Mouse (Mus musculus) forebrain, embryonic 15.5 days (tissue): ENCODE results near the gene Mterf4. TPM values are rescaled to one million over a fixed set of nuclear protein-coding genes. Genes with fewer than 3 reads are reported as not detected.

Experiments
- ATAC-seq: fragments of 200-750 bp; cut with Nextera tagmentation; replicated peaks from 2 replicates; pipeline ENCODE4 v1.8.0; 2017; ENCODE audit warnings: mild to moderate bottlenecking, moderate TSS enrichment, moderate library complexity
- H3K27ac ChIP-seq: fragments of 300-500 bp; sonication (generic); replicated peaks from 2 replicates; pipeline ENCODE4 v1.5.1; 2015; ENCODE audit warnings: mild to moderate bottlenecking, inconsistent platforms
- H3K27me3 ChIP-seq: fragments of 300-500 bp; sonication (generic); 2 replicates; pipeline ENCODE4 v1.6.1; 2015; ENCODE audit warnings: inconsistent platforms
- H3K36me3 ChIP-seq: fragments of 300-500 bp; sonication (generic); 2 replicates; pipeline ENCODE4 v1.6.1; 2015; ENCODE audit warnings: mild to moderate bottlenecking, inconsistent platforms
- H3K4me1 ChIP-seq: fragments of 300-500 bp; sonication (generic); 2 replicates; pipeline ENCODE4 v1.6.1; 2015; ENCODE audit warnings: inconsistent platforms
- H3K4me2 ChIP-seq: fragments of 300-500 bp; sonication (generic); replicated peaks from 2 replicates; pipeline ENCODE4 v1.6.1; 2015; ENCODE audit warnings: mild to moderate bottlenecking, inconsistent platforms
- H3K4me3 ChIP-seq: fragments of 300-500 bp; sonication (generic); 2 replicates; pipeline ENCODE4 v1.5.1; 2015; ENCODE audit warnings: mild to moderate bottlenecking, inconsistent platforms
- H3K9ac ChIP-seq: fragments of 300-500 bp; sonication (generic); replicated peaks from 2 replicates; pipeline ENCODE4 v1.6.1; 2015; ENCODE audit warnings: mild to moderate bottlenecking, inconsistent platforms
- H3K9me3 ChIP-seq: fragments of 300-500 bp; sonication (generic); 2 replicates; pipeline ENCODE4 v1.6.1; 2016; ENCODE audit warnings: inconsistent platforms
- WGBS: fragments of 180-500 bp; shearing (Covaris S2); methylation state at CpG from one replicate; pipeline ENCODE4 v1.1.7; 2015; ENCODE audit warnings: mixed read lengths; 5-methylcytosine and 5-hydroxymethylcytosine counted together
- polyA plus RNA-seq: library from polyadenylated mRNA; unstranded; fragments of >200 nt; fragmentation: Nextera tagmentation; extraction: Ambion mirVana; gene quantifications from 2 replicates; pipeline ENCODE4 v1.2.1, GENCODE M21; 2015

The Mterf4 gene
- 36.2 and 38.0 TPM in 2 replicates for polyA plus RNA-seq

DNA sequence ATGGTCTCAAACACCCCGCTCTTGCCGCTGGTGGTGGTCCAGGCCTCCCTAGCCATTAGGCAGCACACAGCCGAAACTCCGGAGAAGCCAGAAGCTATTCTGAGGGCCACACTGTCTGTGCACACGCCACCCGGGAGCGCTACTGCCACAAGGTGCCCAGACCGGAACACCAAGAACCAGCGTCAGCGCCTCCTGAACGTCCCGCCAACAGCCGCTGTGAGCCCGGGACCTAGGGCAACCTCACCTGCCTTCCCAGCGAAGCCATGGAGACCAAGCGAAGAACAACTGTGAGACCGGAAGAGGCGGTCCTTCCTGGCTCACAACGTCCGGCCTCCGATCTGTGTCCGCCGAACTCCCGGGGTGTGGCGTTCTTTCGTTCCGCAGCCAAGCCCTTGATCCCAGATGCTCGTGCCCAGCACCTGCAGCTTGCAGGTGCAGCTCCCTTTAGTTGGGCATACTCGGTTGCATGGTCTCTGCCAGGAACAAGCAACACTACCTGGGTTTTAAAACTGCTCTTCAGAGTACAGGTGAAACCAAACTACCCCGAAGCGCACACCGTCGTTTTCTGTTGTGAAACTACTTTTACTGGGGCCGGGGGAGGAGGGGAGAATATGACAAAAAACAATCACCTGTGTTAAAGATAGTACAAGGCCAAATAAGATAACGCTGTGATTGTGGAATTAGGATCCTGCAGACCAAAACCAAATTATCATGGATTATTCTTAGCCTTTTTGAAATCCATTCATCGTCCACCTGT, at the start of gene Mterf4:
Gene Mterf4, minus strand, starts transcription at position 335 of the 757 bp plus-strand sequence.
- Histone ChIP-seq H3K9ac (peak within 1 kb of the TSS; percentile 72), H3K4me2 (peak within 1 kb of the TSS; percentile 74), H3K27ac (no peak within 1 kb of the TSS; the same call in 1 of the 2 replicates), H3K4me3 (peak within 1 kb of the TSS; percentile 56), H3K27me3 (no peaks in the 10 kb centered on the region), H3K4me1 (peaks cover 24% of the 10 kb centered on the region), H3K36me3 (peaks cover 37% of the 10 kb centered on the region), H3K9me3 (no peaks in the 10 kb centered on the region)
- 7% methylated on average over 36 of the region's 36 CpGs for WGBS
- peak; percentile 94 for ATAC-seq

- Histone ChIP-seq H3K36me3 (peaks cover 81% of the 10 kb centered on the region), H3K9me3 (no peaks in the 10 kb centered on the region)
- ATAC-seq: no peak
Observed at GRCm38 (mm10) chr1:93352724-93353123, 47.0 kb upstream of the Mterf4 start.

GRCm38 (mm10) chr1:93349701-93350100, 44.0 kb upstream of the Mterf4 start:
- 61% methylated on average over 4 of the region's 4 CpGs for WGBS
- H3K36me3 ChIP-seq: peaks cover 63% of the 10 kb centered on the region
- no peak overlapping the region for H3K4me3 ChIP-seq

More at GRCm38 (mm10) chr1:93352724-93353123, 47.0 kb upstream of the Mterf4 start:
- Histone ChIP-seq H3K9ac (no peak overlapping the region), H3K4me1 (no peaks in the 10 kb centered on the region), H3K27me3 (no peaks in the 10 kb centered on the region), H3K4me3 (no peak overlapping the region), H3K4me2 (no peak overlapping the region), H3K27ac (no peak overlapping the region)
- 72% methylated on average over 2 of the region's 2 CpGs for WGBS

DNA sequence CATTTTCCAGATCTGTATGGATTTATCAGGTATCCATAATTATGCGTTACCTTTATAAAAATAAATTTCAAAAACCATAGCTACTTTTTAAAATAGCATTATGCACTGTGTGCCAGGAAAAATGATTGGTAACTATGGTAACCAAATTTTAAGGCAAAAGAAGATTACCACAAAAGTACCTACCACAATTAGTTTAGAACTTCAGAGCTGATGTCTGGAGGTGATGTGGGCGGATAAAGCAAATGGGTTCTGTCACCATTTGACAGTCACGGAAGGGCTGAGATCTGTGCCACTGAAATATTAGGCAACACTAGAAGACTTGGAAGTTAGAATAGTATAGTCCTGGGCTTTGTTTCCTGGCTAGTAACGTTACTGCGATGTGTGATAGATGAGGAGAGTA, 41.5 kb upstream of the Mterf4 start:
- Histone ChIP-seq H3K36me3 (peaks cover 41% of the 10 kb centered on the region), H3K27me3 (no peaks in the 10 kb centered on the region), H3K9me3 (no peaks in the 10 kb centered on the region), H3K4me1 (peaks cover 13% of the 10 kb centered on the region), H3K27ac (no peak overlapping the region), H3K4me3 (no peak overlapping the region), H3K9ac (no peak overlapping the region), H3K4me2 (no peak overlapping the region)
- no peak for ATAC-seq
- WGBS: 95% methylated on average over 5 of the region's 5 CpGs

More at GRCm38 (mm10) chr1:93349701-93350100, 44.0 kb upstream of the Mterf4 start:
- Histone ChIP-seq H3K9ac (no peak overlapping the region), H3K4me2 (no peak overlapping the region), H3K4me1 (peaks cover under 1% of the 10 kb centered on the region), H3K9me3 (no peaks in the 10 kb centered on the region), H3K27me3 (no peaks in the 10 kb centered on the region), H3K27ac (no peak overlapping the region)
- ATAC-seq: no peak

- H3K27ac ChIP-seq: peak overlapping the region; percentile 62
- H3K4me1 ChIP-seq: peaks cover 27% of the 10 kb centered on the region
- peak overlapping the region; percentile 96 for H3K4me2 ChIP-seq
- peak overlapping the region; percentile 97 for H3K4me3 ChIP-seq
- WGBS: 0% methylated on average over 39 of the region's 39 CpGs
- peak; percentile 98 for ATAC-seq
- H3K36me3 ChIP-seq: peaks cover 16% of the 10 kb centered on the region; the same call in 1 of the 2 replicates
- H3K9me3 ChIP-seq: no peaks in the 10 kb centered on the region
- peak overlapping the region; percentile 91 for H3K9ac ChIP-seq
- no peaks in the 10 kb centered on the region for H3K27me3 ChIP-seq
Observed at GRCm38 (mm10) chr1:93343504-93344047, 37.9 kb upstream of the Mterf4 start.

DNA sequence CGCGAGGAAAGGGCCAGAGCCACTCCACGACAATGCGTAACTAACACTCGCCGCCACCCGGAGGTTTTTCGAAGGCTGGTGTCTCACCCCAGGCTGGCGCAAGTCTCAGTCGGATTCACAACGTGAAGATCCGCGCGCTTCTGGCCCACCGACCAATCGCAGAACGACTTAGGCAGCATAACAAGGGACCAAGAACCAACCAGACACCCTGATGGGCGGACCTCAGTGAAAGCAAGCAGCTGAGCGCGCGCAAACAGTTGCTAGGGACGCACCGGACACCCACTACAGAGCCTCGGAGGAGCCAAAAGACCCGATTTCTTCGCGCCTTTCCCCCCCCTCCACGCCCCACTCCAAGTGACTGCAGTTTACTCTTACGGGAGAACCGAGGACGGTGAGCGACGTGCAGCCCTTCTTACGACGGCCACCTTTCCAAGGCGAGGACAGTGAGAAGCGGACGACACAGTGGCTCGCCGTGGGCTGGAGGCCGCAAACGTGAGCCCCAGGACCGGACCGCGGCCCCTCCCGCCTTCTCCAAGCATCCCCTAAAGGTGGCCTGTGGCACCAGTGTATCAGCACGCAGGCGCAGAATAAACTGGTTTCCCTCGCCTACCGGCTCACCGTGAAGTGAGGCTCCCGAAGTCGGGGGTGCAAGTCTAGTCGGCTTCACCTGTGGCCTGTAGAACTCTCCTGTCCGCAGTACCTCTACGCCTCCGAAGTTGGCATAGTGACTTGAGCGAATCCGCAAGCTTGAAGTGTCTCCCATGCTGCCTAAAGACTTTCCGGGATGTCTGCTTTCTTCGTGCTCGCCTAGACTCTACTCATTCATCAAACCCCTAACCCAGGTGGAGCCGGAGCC, 37.2 kb upstream of the Mterf4 start, which contains the start of the genes Ppp1r7 and Pask:
Gene Ppp1r7, plus strand, starts transcription at position 207 of the 856 bp plus-strand sequence.
Gene Pask, minus strand, starts transcription at position 835 of the 856 bp plus-strand sequence.
- peak within 1 kb of the TSS; percentile 91 for H3K9ac ChIP-seq
- H3K36me3 ChIP-seq: peaks cover 11% of the 10 kb centered on the region; the same call in 1 of the 2 replicates
- H3K4me1 ChIP-seq: peaks cover 27% of the 10 kb centered on the region
- no peaks in the 10 kb centered on the region for H3K9me3 ChIP-seq
- WGBS: under 1% methylated on average over 63 of the region's 63 CpGs
- H3K4me3 ChIP-seq: peak within 1 kb of the TSS; percentile 97
- ATAC-seq: peak; percentile 95
- H3K27ac ChIP-seq: peak within 1 kb of the TSS; percentile 62
- peak within 1 kb of the TSS; percentile 96 for H3K4me2 ChIP-seq
- H3K27me3 ChIP-seq: no peaks in the 10 kb centered on the region

DNA sequence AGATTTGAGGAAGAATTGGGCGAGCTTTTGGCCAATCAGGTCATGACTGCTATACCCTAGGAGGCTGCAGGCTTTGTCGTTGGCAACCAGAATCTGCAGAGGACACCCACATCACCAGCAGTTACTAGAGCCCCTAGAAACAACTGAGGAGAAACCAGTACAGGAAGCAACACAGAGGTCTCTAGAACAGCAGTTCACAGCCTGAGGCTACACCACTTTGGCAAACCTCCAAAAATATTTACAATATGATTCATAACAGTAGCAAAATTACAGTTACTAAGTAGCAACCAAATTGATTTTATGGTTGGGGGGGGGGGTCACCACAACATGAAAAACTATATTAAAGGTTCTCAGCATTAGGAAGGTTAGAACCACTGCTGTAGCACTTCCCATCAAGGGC, 28.9 kb upstream of the Mterf4 start:
- no peaks in the 10 kb centered on the region for H3K9me3 ChIP-seq
- no peak overlapping the region for H3K27ac ChIP-seq
- H3K4me1 ChIP-seq: no peaks in the 10 kb centered on the region
- H3K27me3 ChIP-seq: no peaks in the 10 kb centered on the region
- 85% methylated on average over 2 of the region's 2 CpGs for WGBS
- no peak overlapping the region for H3K4me3 ChIP-seq
- no peak for ATAC-seq
- H3K9ac ChIP-seq: no peak overlapping the region
- 0 out of 2 replicates have a peak, but pooled peaks cover 3% of the 10 kb centered on the region for H3K36me3 ChIP-seq
- H3K4me2 ChIP-seq: no peak overlapping the region

- no peak for ATAC-seq
- Histone ChIP-seq H3K36me3 (peaks cover 22% of the 10 kb centered on the region), H3K9me3 (no peaks in the 10 kb centered on the region), H3K4me1 (no peaks in the 10 kb centered on the region), H3K4me3 (no peak overlapping the region), H3K27me3 (no peaks in the 10 kb centered on the region), H3K27ac (no peak overlapping the region), H3K4me2 (no peak overlapping the region), H3K9ac (no peak overlapping the region)
- 89% methylated on average over 3 of the region's 3 CpGs for WGBS
Observed at GRCm38 (mm10) chr1:93326446-93326845, 20.7 kb upstream of the Mterf4 start.

GRCm38 (mm10) chr1:93323973-93324372, 18.3 kb upstream of the Mterf4 start:
- Histone ChIP-seq H3K27ac (no peak overlapping the region), H3K27me3 (no peaks in the 10 kb centered on the region), H3K4me2 (no peak overlapping the region), H3K36me3 (peaks cover 40% of the 10 kb centered on the region), H3K9ac (no peak overlapping the region), H3K4me3 (no peak overlapping the region), H3K4me1 (no peaks in the 10 kb centered on the region), H3K9me3 (no peaks in the 10 kb centered on the region)
- ATAC-seq: no peak
- WGBS: 92% methylated on average over 6 of the region's 6 CpGs

DNA sequence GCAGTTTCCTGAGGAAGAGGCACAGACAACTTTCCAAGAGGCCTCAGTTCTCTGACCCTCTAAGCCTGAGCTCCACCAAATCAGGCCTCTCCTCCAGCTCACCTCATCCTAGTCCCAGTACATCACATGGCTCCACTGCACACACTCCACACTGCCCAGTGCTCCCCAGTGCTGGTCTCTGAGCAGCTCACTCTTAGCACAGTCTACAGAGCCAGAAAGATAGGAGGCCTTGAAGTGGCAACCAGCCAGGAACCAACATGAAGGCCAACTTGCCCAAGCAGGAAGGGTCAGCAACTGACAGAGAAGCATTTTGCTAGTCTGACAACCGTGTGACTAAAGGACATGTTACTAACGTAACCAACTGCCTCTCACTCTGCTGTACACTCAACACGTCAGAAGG, 5.1 kb downstream of the Mterf4 start:
- no peak for ATAC-seq
- Histone ChIP-seq H3K9me3 (no peaks in the 10 kb centered on the region), H3K4me3 (no peak overlapping the region), H3K27me3 (no peaks in the 10 kb centered on the region), H3K36me3 (peaks cover 64% of the 10 kb centered on the region), H3K4me1 (peaks cover 17% of the 10 kb centered on the region), H3K9ac (no peak overlapping the region), H3K27ac (no peak overlapping the region), H3K4me2 (no peak overlapping the region)
- WGBS: 81% methylated on average over 3 of the region's 3 CpGs

DNA sequence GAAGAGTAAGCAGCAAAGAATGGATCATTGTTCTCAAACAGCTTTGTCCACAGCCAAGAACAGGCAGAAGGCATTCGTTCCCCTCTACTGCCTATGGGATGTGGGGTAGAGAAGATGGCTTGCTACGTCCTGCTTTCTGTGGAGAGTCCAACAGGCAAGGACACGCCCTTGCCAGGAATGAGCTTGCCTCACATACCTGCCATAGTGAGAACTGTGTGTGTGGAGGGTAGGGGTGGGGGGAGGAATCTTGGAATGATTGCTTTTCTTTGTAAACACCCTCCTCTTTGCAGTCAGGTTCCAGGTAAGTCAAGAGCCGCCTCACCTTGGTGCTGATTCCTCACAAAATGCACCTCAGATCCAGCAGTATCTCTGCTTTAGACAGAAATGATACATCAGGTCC, 5.9 kb downstream of the Mterf4 start:
- H3K27me3 ChIP-seq: no peaks in the 10 kb centered on the region
- H3K9ac ChIP-seq: no peak overlapping the region
- no peak overlapping the region for H3K27ac ChIP-seq
- no peak overlapping the region for H3K4me2 ChIP-seq
- H3K4me1 ChIP-seq: peaks cover 11% of the 10 kb centered on the region
- no peak overlapping the region for H3K4me3 ChIP-seq
- peaks cover 64% of the 10 kb centered on the region for H3K36me3 ChIP-seq
- H3K9me3 ChIP-seq: no peaks in the 10 kb centered on the region
- ATAC-seq: no peak
- 92% methylated on average over 4 of the region's 4 CpGs for WGBS
